Mouse (Mus musculus) spleen, adult 2 months (tissue): Measurements from ENCODE around the gene 1700129C05Rik.

ENCODE experiments used
- CTCF ChIP-seq: fragments of 200-500 bp; IDR thresholded peaks from 2 replicates; pipeline ENCODE4 v1.5.1; 2011; ENCODE audit warnings: mild to moderate bottlenecking, inconsistent platforms; ENCODE audit not compliant: insufficient read depth, insufficient read length, insufficient replicate concordance; ENCODE audit errors: extremely low read depth
- POLR2A ChIP-seq: fragments of 200-500 bp; IDR thresholded peaks from 2 replicates; pipeline ENCODE4 v1.6.1; 2011; ENCODE audit warnings: low read depth, low read length, inconsistent platforms

DNA sequence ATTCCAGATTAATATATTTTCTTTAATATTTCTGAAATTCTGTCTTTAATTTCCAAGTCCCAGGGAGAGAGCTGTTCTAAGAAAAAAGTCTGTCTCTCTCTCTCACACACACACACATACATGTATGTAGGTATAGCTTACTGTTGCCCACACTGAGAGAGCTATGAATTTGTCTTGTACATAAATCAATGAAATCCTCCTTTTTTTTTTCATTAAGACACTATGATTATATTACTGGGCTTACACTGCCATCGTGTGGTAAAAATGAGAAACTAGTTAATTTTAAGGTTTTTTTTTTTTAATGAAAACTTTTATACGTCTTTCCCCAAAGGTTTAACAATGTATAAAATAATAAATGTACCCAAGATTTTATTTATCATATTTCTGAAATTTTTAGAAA, 28.4 kb downstream of the 1700129C05Rik start:
- TF ChIP-seq POLR2A, result no peak
- TF ChIP-seq CTCF, result no peak
